Mouse (Mus musculus) right cerebral cortex, postnatal 25 days (tissue): ENCODE measurements around the gene Psmd4.
A peak's percentile ranks its signal among the peaks of the same experiment; 100 is the strongest.
"Not testable (repeated sequence)": the region's sequence is repeated elsewhere in the genome, so short reads cannot be mapped to it uniquely, and the experiment has no call there.

Experiments used
- DNase-seq: peaks from one replicate; pipeline ENCODE4 v3.0.0; 2022

The Psmd4 gene

DNA sequence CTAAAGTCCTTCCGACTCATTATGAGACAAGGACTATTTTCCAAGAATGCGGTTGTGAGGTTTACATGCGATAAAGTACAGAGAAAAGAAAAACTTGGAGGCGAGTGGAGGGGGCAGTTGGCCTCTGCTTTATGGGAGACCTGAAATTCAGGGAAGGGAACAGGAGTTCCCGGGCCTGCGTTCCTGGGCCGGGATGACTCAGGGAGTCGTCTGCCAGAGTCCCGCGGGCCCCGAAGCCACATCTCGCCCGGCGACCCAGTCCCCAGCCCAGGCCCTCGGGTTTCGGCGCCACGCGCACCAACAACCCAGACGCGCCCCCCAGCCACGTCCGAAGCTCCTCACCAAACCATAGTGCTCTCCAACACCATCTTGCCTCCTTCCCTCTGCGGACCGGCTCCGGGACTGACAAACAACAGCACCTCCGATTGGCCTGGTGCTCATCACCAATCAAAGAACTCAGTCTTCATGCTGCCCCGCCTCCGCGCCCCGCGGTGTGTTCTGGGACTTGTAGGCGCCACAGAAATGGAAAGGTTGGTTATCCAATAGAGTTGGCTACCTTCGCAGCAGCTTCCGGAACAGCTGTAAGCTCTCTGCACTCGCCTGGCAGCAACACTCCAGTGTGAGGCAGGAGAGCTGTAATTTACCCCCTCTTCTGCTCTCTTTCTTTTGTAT is at the start of gene Psmd4:
TSS of gene Psmd4 (minus strand) at position 449 of the 672 bp plus-strand sequence.
- peak; percentile 98 for DNase-seq

DNA sequence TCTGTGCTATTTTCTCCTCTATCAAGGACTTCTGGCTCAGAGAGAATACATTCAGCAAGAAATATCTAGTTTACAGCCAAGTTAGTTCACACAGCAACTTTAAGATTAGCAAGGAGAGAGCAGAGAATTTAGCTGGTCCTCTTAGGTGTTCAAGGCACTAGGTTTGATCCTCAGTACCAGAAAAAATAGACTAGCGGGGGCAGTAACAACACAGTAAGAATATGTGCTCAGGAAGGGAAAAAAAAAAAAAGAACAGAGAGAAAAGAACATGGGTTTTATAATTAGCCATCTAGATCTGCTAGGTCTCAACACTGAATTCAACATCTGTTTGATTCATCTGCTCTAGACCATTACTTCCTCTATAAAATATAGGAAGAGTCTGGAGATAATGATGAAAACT is 45.7 kb upstream of the Psmd4 start:
- no peak for DNase-seq

- DNase-seq, result no peak
These were observed 29.2 kb upstream of the Psmd4 start for GRCm38 (mm10) chr3:95071606-95072005.

DNA sequence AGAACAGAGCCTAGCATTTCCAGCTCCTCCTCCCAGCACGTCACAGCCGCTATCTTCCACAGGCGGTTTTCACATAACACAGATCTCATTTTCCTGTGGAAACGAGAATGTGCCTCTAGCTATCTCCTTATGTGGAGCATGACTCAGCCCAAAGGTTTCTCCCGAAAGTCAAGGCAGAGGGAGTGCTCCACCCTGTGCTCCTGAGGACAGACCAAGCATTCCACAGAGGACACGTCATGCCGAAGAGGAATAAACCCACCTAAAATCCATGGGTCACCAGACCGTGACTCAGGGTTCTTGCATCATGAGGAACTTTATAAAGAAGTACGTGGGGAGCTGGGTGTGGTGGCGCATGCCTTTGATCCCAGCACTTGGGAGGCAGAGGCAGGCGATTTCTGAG is 24.2 kb upstream of the Psmd4 start:
- no peak for DNase-seq

DNA sequence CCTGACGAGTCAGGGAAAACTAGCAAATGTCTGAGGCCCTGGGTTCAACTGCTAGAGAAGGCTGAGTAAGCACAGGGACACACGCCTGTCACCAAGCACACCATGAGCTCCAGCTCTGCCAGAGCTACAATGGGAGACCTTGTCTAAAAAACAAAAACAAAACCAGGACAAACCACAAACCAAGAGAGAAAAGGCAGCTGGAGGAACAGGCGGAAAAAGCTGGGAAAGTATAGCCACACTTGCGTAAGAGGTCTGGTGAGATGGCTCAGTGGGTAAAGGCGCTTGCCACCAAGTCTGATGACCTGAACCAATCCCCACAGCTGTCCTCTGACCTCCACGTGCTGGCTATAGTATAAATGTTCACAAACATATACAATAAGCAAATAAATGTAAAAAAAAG is 23.7 kb upstream of the Psmd4 start:
- DNase-seq, result no peak

DNA sequence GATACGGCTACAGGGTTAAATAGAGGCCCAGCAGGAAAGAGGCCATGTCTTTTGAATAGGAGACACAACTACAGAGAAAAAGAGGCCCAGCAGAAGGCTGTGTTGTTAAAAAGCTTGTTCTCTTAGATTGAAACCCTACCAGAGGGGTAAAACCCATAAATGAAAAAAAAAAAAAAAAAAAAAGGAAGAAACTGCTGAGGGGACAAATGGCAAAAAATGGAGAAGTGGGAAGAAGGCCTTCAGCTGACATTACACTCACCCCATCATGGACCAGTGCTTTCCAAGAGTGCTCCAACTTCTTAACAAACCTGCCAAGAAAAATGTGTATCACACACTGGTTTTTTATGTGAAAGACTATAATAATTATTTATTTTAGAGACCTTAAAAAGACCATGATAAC is 23.1 kb upstream of the Psmd4 start:
- DNase-seq, result no peak

DNA sequence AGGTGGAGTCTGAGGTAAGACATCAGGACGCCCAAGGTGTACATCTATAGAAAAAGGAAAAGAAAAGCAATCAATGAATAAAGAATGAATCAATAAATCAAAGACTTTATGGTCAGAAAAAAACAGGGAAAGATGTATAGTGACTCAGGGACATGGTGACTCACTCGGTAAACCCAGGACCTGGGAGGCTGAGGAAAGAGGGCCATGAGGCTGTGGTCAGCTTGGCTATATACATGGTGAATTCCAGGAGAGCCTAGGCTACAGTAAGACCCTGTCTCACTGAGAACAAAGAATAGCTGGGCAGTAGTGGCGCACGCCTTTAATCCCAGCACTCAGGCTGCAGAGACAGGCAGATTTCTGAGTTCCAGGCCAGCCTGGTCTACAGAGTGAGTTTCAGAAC is 21.3 kb upstream of the Psmd4 start:
- no peak for DNase-seq

- DNase-seq, result peak; percentile 30
These were observed 15.7 kb upstream of the Psmd4 start for GRCm38 (mm10) chr3:95058078-95058477.

GRCm38 (mm10) chr3:95056275-95056674 is 13.9 kb upstream of the Psmd4 start:
- no peak for DNase-seq

GRCm38 (mm10) chr3:95054481-95055260 is 12.3 kb upstream of the Psmd4 start:
- DNase-seq, result no peak

DNA sequence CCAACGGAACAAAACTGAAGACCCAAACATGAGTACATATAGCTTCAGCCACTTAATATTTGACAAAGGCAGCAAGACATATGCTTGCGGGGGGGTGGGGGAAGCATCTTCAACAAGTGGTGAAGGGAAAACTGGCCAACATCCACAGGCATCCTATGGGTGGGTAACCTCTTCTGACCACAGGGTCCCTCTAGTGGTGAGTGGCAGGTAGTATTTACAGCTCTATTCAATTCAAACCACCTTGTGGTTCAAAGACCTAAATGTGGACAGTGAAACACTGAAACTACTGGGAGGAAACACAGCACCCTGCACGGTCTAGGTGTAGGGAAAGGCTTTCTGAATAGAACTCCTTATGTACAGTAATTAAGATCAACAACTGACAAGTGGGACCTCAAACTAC is 11.3 kb upstream of the Psmd4 start:
- no peak for DNase-seq

- DNase-seq, result no peak
These were observed 10.5 kb upstream of the Psmd4 start for GRCm38 (mm10) chr3:95052959-95053358.

- no peak for DNase-seq
These were observed 5.5 kb upstream of the Psmd4 start for GRCm38 (mm10) chr3:95047914-95048313.

DNA sequence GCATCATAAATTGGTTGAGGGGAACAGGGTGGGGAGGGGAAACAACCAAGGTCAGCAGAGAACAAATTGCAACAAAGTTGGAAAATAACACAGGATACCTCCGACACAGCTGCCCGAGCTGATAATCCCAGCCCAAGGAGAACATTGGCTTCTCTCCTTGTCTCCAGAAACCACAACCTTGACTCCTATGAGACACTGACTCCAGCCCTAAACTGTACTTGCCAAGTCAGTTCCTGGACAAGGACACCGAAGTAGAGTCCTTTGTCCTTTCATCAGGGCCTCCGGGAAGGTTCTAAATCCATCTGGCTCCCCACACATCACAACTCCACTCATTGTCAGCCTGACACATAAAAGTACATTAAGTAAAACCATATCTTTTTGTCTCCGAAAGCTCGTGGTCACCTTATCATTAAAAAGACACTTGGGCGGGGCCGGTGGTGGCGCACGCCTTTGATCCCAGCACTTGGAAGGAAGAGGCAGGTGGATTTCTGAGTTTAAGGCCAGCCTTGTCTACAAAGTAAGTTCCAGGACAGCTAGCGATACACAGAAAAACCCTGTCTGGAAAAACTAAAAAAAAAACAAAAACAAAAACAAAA is 4.1 kb upstream of the Psmd4 start:
- DNase-seq, result no peak

- no peak for DNase-seq
These were observed 837 bp upstream of the Psmd4 start for GRCm38 (mm10) chr3:95043251-95043650.

GRCm38 (mm10) chr3:95042838-95043229 is 420 bp upstream of the Psmd4 start:
- DNase-seq, result no peak

DNA sequence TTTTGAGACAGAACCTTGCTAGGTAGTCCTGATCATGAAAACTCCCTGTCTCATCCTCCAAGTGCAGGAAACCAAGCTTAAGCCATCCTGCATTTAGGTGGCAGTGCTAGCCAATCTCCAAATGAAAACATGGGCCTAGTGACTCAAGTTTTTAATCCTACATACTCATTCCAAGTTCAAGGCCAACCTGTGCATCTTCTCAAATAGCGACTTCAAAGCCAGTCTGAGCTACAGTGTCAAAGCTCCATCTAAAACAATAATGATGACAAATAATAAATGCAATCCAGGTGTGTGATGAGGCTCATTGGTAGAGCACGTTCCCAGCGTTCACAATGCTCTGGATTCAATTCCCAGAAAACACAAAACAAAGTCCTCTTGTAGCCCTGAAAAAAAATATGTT is 789 bp downstream of the Psmd4 start:
- no peak for DNase-seq

- DNase-seq, result no peak
These were observed 12.5 kb downstream of the Psmd4 start for GRCm38 (mm10) chr3:95029953-95030352.

DNA sequence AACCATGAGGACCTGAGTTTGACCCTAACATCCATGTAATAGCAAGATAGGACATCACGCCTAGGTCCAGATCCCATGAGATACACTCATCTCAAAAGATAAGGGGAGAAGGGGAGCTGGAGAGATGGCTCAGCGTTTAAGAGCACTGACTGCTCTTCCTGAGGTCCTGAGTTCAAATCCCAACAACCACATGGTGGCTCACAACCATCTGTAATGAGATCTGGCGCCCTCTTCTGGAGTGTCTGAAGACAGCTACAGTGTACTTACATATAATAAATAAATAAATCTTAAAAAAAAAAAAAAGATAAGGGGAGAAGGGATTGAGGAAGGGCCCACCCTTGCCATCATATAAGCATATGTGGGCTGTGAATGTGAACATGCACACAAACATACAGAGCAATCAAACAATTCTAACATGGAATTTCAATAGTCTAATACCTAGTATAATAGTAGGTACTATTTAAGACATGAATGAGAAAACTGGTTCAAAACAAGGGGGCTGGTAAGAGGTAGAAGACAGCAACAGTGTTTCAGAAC is 13.1 kb downstream of the Psmd4 start:
- not testable (repeated sequence) for DNase-seq

DNA sequence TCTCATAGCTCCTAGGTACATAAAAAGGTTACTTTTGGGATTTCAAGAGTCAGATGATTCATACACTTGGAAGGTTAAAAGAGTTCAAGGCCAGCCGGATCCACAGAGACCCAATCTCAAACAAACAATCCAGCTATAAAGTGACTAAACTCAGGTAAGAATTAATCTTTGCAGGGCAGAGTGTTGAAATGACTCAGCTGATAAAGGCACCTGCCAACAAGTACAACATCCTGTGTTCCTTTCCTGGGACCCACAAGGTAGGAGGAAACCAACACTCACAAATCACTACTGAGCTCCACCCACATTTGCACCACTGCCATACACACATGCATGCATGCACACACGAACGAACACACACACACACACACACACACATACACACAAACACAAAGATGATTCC is 13.8 kb downstream of the Psmd4 start:
- DNase-seq, result no peak

GRCm38 (mm10) chr3:95027701-95028100 is 14.7 kb downstream of the Psmd4 start:
- DNase-seq, result peak; percentile 68

DNA sequence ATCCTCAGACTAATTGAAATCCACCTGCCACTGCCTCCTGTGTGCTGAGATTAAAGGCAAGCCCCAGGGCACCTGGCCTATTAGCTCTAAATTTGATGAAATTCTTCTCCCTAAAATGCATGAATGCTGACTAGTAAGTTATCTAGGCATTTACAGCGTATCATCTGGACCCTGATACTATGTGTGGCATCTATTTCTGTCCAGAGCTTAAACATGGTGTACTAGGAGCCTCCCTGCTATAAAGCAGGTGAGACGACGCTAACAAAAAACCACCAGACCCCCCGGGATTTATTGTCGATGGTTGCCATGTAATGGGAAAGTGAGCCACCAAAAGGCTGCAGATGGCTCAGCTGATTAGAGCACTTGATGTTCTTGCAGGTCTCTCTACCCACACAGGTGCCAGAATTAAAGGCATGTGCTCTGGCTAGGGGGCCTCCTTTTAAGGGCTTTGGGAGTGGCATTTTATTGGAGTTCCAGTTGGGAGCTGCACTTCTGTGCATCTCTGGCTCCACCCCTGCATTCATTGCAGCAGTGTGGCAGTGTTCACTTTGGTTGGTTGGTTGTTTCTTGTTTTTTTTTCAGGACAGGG is 15.3 kb downstream of the Psmd4 start:
- DNase-seq, result no peak

GRCm38 (mm10) chr3:95025202-95025601 is 17.2 kb downstream of the Psmd4 start:
- DNase-seq, result no peak

GRCm38 (mm10) chr3:95024551-95024950 is 17.9 kb downstream of the Psmd4 start:
- DNase-seq, result peak; percentile 34
